Mouse (Mus musculus) urinary bladder, adult 2 months (tissue): ENCODE measurements around the gene Map4k1. TPM values are rescaled to one million over a fixed set of nuclear protein-coding genes. Genes with fewer than 3 reads are reported as not detected.

Experiments used
- DNase-seq: peaks from one replicate; pipeline ENCODE4 v3.0.0; 2022; ENCODE audit warnings: low spot score
- polyA plus RNA-seq: library from polyadenylated mRNA; depleted of rRNA; stranded (reverse); fragments of >200 nt; gene quantifications from 2 replicates; pipeline ENCODE4 v1.2.3, GENCODE M21; 2012; rRNA removed

The Map4k1 gene
- 3.6 and 3.8 TPM in 2 replicates for polyA plus RNA-seq

- peak; percentile 66 for DNase-seq
Observed at GRCm38 (mm10) chr7:28981651-28982273, at the start of gene Map4k1, which contains the start of gene Eif3k. Gene Map4k1, plus strand, starts transcription at chr7:28982050. Gene Eif3k, minus strand, starts transcription at chr7:28981864.

DNA sequence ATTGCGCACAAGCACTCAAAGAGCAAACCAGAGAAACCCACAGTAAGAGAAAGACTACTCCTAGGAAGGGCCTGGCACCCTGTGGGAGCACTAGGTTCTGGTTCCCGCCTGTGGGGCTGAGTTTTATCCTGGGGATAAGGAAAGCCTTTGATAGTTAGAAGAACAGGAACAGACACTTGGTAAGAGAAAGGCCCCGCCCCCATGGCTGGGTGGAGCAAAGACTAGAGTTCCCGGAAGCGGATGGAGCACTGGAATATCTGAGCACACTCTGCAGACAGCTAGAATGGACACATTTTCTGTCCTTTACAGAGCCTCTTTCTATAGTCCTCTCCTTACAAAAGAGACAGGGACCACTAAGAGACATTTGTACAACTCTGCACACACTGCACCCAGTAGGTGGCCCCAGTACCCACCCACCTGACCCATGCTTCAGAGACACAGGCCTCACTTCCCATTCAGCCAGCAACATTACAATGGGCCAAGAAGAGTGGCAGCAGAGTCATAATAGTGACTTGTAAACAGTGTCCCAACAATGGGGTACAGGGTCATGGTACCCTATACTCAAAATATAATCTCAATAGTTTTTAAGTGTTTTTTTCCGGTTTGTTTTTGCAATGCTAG lies 49.3 kb upstream of the Map4k1 start:
- no peak for DNase-seq

DNA sequence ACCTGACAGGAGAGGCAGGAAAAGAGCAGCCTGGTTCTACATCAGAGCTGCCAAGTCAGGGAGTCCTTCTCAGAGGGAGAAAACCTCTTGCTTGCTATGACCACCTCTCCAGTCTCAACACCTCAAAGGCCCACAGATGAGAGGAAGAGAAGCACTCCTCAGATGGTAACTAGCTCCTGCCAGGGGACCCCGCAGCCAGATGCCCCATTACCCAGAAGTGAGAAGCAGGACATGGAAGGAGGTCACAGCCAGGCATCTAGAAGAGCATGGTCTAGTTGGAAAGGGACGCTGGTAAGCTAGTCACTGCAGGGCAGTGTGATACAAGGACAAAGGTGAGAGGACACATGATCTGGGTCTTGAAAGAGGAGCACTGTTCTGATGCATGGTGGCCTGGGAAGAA lies 48.0 kb upstream of the Map4k1 start:
- DNase-seq, result no peak

DNA sequence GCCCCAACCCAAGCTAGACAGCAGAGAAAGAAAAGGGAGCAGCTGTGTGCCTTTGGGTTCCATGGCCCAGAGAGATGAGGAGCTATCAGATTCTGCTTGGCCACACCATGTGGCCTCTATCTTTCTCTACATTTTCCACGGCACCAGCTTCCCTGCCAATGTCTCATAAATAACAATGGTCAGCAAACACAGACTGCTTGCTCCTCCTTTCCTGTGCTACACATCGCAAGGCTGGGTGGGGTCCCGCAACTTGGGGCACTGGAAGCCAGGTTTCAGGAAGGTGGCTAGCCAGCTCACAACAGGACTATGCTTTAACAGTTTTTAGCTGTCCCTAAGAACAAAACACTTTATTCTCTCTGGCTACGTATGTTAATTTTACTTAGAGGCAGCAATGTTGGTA lies 45.1 kb upstream of the Map4k1 start:
- no peak for DNase-seq

DNA sequence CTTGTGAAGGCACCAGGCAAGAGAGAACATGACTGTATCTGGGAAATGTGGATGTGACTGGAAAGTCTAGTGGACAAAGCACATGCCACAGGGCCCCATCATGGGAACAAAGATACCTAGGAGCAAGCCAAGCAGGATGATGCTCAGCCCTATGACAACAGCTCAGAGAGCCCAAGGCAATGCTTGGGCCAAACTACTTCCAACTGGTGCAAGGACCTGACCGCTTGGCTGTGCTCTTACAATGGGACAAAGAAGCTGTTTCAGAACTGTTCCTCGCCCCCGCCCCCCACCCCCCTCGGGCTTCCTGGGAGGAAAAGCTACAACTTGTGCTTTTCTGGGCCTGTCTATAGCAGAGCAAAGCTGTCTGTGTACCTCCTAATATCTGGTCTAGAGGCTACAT lies 43.2 kb upstream of the Map4k1 start:
- DNase-seq, result no peak

DNA sequence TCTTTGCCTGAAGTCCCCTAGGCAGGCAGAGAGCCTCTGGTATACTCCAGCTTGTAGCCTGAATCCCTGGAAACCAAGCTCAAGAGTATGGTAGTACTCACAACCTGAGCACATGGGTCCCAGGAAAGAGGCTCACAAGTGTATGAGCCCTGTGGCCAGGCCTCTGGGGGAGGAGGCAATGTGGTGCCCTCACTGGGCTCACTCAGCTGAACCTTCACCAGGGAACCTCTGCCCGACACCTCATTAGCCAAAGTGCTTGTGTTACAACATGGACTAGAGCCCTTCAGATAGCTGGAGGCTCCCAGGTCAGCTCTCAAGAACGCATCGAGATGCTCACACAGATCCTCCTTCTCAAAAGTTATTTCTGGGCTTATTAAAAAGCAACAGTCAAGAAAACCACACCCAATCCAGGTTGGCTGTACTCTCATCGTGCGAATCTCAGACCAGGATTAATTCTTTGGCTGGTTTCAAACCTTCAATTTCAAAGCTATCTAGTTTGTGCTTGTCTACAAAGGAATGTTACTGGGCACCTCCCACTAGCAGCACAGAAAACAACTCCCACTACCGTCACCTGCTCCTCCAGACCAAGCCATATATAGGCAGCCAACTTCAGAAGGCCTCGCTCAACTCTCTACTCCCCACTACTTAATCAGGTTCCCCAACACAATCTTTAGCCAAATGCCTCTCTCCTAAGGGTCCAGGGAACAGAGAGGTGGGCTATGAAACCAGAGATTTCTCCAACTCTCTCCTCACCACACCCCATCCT lies 42.2 kb upstream of the Map4k1 start:
- no peak for DNase-seq

DNA sequence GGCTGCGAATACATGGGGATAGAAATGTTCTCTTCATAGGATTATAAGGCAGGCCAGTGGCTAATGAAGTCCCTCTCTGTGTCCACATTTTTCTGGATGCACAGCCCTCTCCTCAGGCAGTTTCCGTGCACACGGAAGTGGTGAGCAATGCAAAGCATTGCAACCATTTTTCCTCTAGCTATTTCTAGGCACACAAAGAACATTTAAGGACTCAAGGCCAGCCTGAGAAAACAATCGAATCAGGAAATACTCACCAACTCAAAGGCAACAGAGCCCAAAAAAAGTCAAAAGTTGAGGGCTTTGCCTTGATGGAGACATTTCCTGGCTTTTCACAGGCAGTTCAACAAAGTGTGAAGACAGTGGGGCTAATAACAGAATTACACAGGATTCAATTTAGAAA lies 40.7 kb upstream of the Map4k1 start:
- no peak for DNase-seq

DNA sequence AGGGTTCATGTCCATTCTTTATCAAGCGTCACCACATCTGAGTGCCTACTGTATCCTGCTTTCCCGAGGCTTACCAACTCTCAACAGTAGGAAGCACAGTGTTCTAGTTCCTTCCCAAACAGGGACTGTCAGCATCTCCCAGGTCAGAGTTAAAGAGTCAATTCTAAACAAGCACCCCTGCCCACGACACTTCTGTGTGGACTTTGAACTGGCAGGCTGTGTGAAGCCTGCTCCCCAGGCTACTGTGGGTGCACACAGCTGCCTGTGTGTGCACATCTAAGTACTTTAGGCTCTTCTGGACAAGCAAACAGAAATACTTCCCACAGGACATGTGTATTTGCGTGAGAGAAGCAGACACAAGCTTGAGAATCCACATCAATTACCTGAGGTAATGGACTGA lies 40.3 kb upstream of the Map4k1 start:
- no peak for DNase-seq

GRCm38 (mm10) chr7:28943451-28944180 lies 38.2 kb upstream of the Map4k1 start:
- DNase-seq, result no peak

DNA sequence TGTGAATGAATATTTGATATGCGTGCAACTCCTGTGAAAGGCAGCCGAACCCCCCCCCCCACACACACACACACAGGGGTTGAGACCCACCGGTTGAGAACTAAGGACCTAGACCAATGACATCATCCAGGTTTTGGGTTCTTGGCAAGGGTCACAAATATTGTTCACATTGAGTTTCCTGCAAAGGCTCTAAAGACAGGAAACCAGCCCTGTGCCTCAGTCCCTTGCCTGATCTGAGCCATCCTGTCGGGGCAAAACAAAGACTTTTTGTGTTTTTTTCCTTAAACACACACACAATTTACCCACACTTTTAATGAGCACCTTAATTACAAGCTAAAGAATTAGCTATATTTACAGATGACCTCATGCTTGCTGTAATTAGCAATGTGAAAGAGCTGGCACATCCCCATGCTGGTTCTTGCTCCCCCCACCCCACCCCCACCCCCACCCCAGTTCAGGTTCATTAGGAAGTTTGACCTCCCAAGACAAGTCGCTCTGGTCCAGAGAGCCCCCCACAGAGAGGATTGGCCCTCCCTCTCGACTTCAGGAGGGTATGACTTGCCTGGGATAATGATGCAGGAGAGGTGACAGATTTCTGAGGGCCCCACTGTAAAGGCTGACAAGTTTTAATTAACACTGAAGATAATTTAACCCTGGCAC lies 37.0 kb upstream of the Map4k1 start:
- no peak for DNase-seq

DNA sequence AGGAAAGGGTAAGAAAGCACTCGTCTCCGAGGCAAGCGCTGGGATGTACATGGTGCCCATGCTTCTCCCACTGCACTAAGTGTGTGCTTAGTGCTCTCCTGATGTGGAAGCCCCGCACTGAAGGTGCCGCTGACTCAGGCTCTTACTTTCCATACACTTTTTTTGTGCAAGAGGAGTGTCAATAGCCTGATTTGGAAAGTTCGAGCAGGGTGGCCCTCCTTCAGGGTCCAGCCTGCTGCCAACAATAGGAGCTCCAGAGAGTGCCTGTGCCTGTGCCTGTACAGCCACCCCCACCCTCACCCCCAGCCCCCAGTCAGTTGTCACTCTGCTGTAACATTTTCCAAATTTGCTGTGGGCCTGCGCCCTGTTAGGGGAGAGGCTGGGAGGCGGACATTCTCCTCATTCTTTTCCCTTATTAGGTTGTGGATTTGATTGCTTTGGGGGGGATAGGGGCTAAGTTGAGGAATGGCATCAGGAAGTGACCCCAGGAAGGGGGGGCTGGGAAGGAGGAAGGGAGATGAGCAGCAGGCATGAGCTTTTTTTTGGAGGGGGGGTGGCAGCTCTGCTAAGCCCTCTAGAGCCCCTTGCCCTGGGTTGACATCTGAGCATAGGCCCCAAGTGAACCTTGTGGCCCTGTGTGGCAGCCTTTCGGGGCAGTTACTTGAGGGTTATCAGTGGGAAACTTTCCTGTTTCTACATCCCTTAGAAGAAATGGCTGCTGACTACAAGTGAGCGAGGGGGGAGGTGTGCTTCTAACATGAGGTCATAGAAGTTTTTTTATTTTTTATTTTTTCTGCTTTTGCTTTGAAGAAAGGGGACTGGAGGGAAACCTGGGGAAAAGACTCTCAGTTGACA lies 36.2 kb upstream of the Map4k1 start:
- no peak for DNase-seq

GRCm38 (mm10) chr7:28946271-28946610 lies 35.6 kb upstream of the Map4k1 start:
- DNase-seq, result no peak

GRCm38 (mm10) chr7:28948746-28949145 lies 33.1 kb upstream of the Map4k1 start:
- DNase-seq, result no peak

GRCm38 (mm10) chr7:28949298-28949697 lies 32.6 kb upstream of the Map4k1 start:
- DNase-seq, result no peak

DNA sequence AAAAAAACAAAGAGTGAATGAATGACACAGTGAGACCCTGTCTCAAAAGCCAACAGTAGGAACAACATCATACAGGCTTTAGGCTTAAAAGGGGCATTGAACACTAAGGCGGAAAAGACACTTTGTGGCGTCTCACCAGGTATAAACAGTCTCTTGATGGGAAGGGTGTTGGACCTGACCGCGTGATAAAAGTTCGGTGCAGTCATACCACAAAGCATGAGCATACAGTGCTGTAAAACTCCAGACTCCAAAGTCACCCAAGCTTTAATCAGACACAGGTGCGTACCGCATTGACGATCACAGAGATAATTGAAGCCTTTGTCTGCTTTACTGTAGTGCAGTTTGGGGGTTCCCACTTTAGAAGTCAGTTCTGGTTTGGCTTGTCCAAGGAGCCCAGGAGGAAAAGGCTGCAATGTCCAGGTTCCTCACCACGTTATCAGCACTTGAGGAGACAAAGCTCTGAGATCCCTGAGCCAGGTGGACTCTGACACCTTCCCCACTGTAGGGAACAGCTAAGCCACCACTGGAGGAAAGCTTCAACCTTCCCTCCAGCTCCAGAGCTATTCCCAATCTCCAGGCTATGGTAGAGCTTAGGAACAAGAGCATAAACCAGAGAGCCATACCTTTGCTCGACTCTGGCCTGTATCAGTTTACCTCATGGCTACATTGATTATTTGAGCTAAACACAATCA lies 31.4 kb upstream of the Map4k1 start:
- no peak for DNase-seq

- DNase-seq, result no peak
Observed at GRCm38 (mm10) chr7:28951764-28952163, 30.1 kb upstream of the Map4k1 start.

DNA sequence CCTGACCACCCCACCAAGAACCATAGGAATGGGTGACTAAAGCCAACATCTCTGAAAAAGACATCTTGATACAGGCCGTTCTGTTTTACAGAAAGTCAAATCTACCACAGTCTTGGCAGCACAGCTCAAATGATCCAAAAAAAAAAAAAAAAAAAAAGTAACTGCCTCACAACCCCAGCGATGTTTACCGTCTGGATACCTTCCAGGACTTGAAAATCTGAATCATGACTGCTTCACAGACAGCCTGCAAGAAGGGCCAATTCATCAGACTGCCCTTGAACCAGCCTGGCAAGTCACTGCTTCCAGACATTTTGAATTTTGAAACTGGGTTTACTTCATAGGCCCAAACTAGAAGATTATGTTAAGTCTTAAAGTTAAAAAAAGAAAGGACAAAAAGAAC lies 29.1 kb upstream of the Map4k1 start:
- no peak for DNase-seq

DNA sequence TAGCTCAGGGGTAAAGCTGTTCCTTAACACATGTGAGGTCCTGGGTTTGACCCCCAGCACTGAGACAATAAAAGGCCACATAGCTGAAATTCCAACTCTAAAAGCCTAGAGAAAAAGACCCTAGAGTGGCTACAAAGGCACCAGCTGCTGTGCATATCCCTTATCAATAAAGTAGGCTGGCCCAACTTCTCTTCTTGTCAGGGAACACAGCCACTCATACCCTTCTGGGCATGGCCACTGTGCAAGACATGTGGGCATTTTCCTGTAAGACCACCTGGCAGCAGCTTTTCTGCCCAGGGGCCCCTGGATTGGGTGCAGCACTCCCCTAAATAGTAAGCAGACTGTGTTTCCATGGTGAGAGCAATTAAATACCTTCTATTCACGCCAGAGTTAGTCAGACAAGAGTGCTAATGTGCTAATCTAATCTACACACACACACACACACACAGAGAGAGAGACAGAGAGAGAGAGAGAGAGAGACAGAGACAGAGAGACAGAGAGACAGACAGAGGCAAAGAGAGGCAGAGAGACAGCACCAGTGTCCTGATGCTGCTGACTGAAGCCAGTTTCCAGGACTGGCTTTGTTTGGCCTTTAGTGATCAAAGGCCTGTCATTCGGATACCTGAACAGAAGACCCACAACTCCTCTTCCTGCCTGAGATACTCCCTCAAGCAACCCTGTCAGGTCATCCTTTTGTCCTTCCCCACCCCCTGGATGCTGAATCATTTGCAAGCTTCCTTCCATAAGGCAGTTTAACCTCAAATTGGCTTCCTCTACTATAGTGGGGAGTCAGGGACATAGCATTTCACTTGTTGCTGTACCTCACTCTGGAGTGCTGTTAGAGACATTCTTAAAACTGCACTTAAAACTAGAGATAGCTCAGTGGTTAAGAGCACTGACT lies 28.1 kb upstream of the Map4k1 start:
- DNase-seq, result no peak

DNA sequence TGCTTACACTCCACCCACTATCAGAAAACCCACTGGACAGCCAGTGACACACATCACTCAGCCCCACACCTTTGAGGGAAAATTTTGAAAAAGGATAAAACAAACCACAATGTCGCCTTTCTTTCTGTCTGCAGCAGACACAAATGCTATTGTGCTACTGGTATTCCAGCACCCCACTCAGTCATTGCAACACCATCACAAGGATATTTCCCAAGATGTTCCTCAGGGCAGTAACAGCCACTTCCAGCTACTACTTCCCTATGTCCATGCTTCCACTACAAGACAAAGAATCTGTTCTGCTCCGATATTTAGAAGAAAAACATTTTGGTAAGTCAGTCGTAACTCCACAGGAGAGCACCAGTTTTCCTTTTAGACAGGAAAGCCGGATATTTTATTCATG lies 27.1 kb upstream of the Map4k1 start:
- no peak for DNase-seq
